In the genomic region with DNA sequence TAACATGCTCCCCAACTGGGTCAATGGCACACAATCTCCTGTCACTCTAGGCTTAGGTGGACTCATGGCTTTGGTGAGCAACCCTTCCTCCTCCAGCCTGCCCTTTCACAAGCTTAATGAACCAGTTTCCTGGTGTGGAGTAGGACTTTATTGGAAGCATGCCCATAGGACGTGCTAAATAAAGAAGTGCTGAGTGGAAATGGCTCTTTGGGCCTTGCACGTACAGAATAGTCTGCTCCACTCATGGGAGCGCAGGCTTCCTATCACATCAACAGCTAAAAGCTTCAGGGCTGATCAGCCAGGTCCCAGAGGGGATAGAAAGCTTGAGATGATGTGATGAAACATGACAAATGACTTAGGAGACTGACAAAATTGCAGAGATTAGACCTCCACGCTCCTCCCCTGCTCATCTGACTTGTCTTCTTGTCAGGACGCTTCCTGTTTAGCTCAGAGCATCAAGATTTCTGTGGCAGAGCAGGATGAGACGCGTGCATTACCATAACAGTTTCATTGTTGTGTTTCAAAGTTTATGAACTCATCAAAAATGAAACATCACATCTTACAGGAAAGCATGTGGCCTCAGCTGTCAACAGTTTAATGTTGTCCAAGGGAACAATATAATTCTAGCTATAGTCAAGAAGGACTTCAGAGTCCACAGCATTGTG, we compare ENCODE assay signal across 9 mouse cellular contexts.
DNase-seq lines count a peak whose midpoint lies in the region; ATAC-seq and TF ChIP-seq lines count a peak whose summit lies in the region.
"Had no signal": no experiment of that assay in that cellular context is flagged by ENCODE, and none has a peak within 500 bp of the region (broad histone marks: within the 10 kb centered on the region; RNA-seq: fewer than 3 reads in every experiment).

No protein-coding gene starts in this region.

- no peaks in the 10 kb centered on the region for H3K27me3 ChIP-seq in midbrain, embryonic 14.5 days (ENCODE audit: control insufficient read depth, insufficient read depth, low read length)
- H3K27me3 ChIP-seq in midbrain, embryonic 11.5 days (ENCODE audit: control insufficient read depth, insufficient read depth, low read length) = no peaks in the 10 kb centered on the region
- H3K27me3 ChIP-seq in forebrain, postnatal 0 days (ENCODE audit: insufficient read depth, low read length) = no peaks in the 10 kb centered on the region
- H3K27me3 ChIP-seq: embryonic facial prominence, embryonic 12.5 days had no signal

- no peak overlapping the region for H3K4me2 ChIP-seq in midbrain, embryonic 14.5 days (ENCODE audit: low read length)
- H3K4me2 ChIP-seq in midbrain, embryonic 11.5 days = no peak overlapping the region
- H3K4me2 ChIP-seq in forebrain, postnatal 0 days (ENCODE audit: low read depth) = no peak overlapping the region
- H3K4me2 ChIP-seq: embryonic facial prominence, embryonic 12.5 days had no signal

- peak; percentile 44 for DNase-seq in midbrain, embryonic 14.5 days
- no peak for DNase-seq in midbrain, embryonic 11.5 days (ENCODE audit: low spot score, missing footprints)
- DNase-seq in heart, postnatal 14 days = peak; percentile 10 to 41
- DNase-seq in kidney, postnatal 36 days = peak; percentile 6 to 9
- DNase-seq in retina, embryonic 14.5 days (ENCODE audit: low spot score) = peak; percentile 85
- no peak for DNase-seq in thymus, postnatal 10 days (ENCODE audit: low spot score in 2 of 2)
- no peak for DNase-seq in forebrain, postnatal 0 days
- no peak for DNase-seq in thymus, postnatal 36 days

- no peaks in the 10 kb centered on the region for H3K9me3 ChIP-seq in midbrain, embryonic 14.5 days (ENCODE audit: control insufficient read depth, low read length)
- H3K9me3 ChIP-seq in midbrain, embryonic 11.5 days (ENCODE audit: control insufficient read depth, low read length) = no peaks in the 10 kb centered on the region
- no peaks in the 10 kb centered on the region for H3K9me3 ChIP-seq in forebrain, postnatal 0 days (ENCODE audit: low read length)
- H3K9me3 ChIP-seq: embryonic facial prominence, embryonic 12.5 days had no signal

- H3K36me3 ChIP-seq in midbrain, embryonic 14.5 days (ENCODE audit: control insufficient read depth, insufficient read depth, low read length) = no peaks in the 10 kb centered on the region
- no peaks in the 10 kb centered on the region for H3K36me3 ChIP-seq in midbrain, embryonic 11.5 days (ENCODE audit: control insufficient read depth, insufficient read depth, low read length)
- no peaks in the 10 kb centered on the region for H3K36me3 ChIP-seq in forebrain, postnatal 0 days (ENCODE audit: insufficient read depth)
- H3K36me3 ChIP-seq: embryonic facial prominence, embryonic 12.5 days had no signal

- 61% methylated on average over 7 of the region's 7 CpGs for WGBS in midbrain, embryonic 14.5 days
- 83% methylated on average over 7 of the region's 7 CpGs for WGBS in midbrain, embryonic 11.5 days
- WGBS in forebrain, postnatal 0 days = 69% methylated on average over 7 of the region's 7 CpGs

- H3K4me1 ChIP-seq in midbrain, embryonic 14.5 days (ENCODE audit: control insufficient read depth, insufficient read depth, low read length) = 0 out of 2 replicates have a peak, but pooled peaks cover 4% of the 10 kb centered on the region
- no peaks in the 10 kb centered on the region for H3K4me1 ChIP-seq in midbrain, embryonic 11.5 days (ENCODE audit: control insufficient read depth, insufficient read depth, low read length)
- H3K4me1 ChIP-seq in forebrain, postnatal 0 days (ENCODE audit: insufficient read depth) = no peaks in the 10 kb centered on the region
- H3K4me1 ChIP-seq: embryonic facial prominence, embryonic 12.5 days had no signal

- TF ChIP-seq CTCF in forebrain, postnatal 0 days (IDR thresholded peaks at IDR 0.05; ENCODE audit: low read depth) = no peak

- ATAC-seq in midbrain, embryonic 14.5 days (ENCODE audit: low FRiP score, low TSS enrichment) = no peak
- ATAC-seq in midbrain, embryonic 11.5 days (ENCODE audit: low FRiP score) = no peak
- no peak for ATAC-seq in forebrain, postnatal 0 days

- H3K4me3 ChIP-seq in midbrain, embryonic 14.5 days (replicated peaks; ENCODE audit: low read depth, low read length) = no peak overlapping the region
- no peak overlapping the region for H3K4me3 ChIP-seq in midbrain, embryonic 11.5 days (ENCODE audit: low read depth, low read length)
- no peak overlapping the region for H3K4me3 ChIP-seq in forebrain, postnatal 0 days (ENCODE audit: low read depth, low read length)
- H3K4me3 ChIP-seq: embryonic facial prominence, embryonic 12.5 days had no signal

- intact Hi-C loops in heart, postnatal 14 days (cut with DNase I) = loop anchor here (5.0 kb wide), 1 partner anchor 88 kb away; no protein-coding TSS in a partner anchor

- H3K27ac ChIP-seq in midbrain, embryonic 14.5 days (replicated peaks; ENCODE audit: low read depth, low read length) = no peak overlapping the region
- no peak overlapping the region for H3K27ac ChIP-seq in midbrain, embryonic 11.5 days (ENCODE audit: low read depth, low read length)
- H3K27ac ChIP-seq in forebrain, postnatal 0 days (ENCODE audit: low read depth, low read length) = no peak overlapping the region
- H3K27ac ChIP-seq: embryonic facial prominence, embryonic 12.5 days had no signal

- no peak overlapping the region for H3K9ac ChIP-seq in midbrain, embryonic 14.5 days (replicated peaks; ENCODE audit: low read length)
- H3K9ac ChIP-seq in midbrain, embryonic 11.5 days (ENCODE audit: low read length) = no peak overlapping the region
- no peak overlapping the region for H3K9ac ChIP-seq in forebrain, postnatal 0 days
- H3K9ac ChIP-seq: embryonic facial prominence, embryonic 12.5 days had no signal

Comparison
In these comparisons a context has a peak if more than half of its experiments do, and no peak if none do; other contexts are left out.
1. DNase-seq: peak in midbrain, embryonic 14.5 days (single experiment), heart, postnatal 14 days (2 of 2), kidney, postnatal 36 days (2 of 2) and retina, embryonic 14.5 days (single experiment); none in midbrain, embryonic 11.5 days (single experiment), thymus, postnatal 10 days (0 of 2), forebrain, postnatal 0 days (single experiment) and thymus, postnatal 36 days (0 of 2).